Mouse (Mus musculus) kidney, adult 8-10 months (tissue): ENCODE measurements around the gene Sytl2.

ENCODE experiments used
- DNase-seq, 2 experiments: peaks; one replicate each; pipeline ENCODE4 v3.0.0; 2022

Gene Sytl2

DNA sequence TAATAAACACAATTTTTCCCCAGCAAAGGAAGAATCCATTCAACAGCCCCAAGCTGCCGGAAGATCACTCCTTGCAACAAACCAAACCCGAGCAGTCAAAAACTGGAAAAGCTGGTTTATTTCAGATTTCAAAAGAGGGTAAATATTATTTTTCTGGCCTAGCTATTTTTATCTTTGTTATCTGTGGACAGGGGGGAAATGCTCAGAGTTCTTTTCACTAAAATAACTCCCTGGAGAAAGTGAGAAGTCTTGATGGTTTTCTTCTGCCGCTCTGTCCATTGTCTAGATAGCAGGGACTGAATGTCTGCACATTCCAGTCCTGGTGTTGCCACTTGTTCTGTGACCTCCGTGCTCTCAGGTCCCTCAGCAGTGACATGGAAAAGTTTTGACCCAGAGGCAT lies 70.8 kb downstream of the Sytl2 start:
- DNase-seq: peak in 1 of 2 experiments; percentile 13

DNA sequence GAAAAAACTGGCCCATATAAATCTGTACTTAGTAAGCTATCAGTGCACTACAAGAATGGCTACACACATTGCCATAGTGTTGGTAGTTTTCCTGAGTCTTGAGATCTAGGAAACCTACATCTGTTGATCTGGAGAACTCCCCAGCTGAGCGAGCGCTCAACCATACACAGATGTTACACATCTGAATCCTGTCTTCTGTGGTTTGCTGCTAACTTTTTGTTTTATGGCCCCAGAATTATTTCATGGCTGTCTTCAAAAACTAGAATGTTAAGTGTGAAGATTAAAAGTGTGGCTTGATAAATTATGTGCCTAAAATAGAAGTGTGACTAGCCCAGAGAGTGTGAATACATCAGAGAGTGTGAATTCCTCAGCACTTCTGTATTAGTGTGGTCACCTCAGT lies 82.4 kb downstream of the Sytl2 start:
- DNase-seq: no peak

DNA sequence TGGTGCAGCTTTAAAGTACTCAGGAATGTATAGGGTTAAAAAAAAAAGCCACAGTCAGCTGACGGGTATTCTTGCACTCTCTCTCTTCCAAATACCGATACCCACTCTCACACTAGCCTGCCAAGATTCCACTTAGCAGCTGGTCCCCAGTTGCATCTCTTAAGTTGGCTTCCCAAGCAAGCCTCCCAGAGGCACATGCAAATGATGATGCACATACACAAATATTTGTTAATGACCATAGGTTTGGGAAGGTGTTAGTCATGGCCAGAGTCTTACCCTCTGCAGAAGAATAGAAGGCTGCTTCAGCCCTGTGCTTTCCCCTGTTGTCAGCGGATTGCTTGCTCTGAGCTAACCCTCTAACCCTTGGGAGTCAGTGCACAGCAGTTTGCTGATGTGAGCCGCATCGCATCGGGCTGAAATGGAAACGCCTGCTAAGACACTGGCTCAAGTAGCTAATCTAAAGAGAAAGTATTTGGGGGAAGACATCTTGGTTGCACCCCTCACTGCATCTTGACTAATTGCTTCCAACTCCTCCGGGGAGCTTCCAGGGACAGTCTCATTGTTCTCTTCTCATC lies 84.9 kb downstream of the Sytl2 start:
- DNase-seq: no peak

DNA sequence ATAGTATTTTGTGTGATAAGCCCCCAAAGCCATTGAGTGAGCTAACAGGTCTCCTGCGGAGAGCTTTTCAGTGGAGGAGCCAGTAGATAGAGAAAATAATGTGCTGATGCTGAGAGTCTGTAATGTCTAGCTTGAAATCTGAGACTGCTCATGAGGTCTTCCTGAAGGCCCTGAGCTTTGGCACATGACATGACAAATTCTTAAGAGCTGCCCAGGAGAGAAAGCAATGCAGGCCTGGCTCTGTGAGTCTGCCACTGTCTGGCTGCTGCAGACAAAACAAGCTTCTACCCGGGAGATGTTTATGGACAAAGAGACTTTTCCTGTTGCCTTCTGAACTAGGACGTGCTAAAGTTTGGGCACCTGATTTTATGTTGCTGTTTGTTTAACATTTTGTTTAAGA lies 87.7 kb downstream of the Sytl2 start:
- DNase-seq: no peak

DNA sequence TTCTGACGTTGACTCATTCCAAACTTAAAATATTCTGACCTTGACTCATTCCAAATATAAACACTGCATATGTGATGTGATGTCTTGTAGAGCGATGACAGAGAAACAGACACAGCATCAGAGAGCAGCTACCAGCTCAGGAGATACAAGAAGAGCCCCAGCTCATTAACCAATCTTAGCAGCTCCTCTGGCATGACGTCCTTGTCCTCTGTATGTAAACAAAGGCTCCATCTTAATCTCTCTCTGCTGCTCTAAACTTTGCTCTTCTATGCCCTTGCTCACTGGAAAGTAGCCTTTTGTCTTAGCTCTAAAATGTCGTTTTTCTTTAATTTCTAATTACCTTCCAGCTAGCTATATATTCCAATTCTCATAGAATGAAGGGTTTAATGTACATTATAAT lies 93.0 kb downstream of the Sytl2 start:
- no peak for DNase-seq

DNA sequence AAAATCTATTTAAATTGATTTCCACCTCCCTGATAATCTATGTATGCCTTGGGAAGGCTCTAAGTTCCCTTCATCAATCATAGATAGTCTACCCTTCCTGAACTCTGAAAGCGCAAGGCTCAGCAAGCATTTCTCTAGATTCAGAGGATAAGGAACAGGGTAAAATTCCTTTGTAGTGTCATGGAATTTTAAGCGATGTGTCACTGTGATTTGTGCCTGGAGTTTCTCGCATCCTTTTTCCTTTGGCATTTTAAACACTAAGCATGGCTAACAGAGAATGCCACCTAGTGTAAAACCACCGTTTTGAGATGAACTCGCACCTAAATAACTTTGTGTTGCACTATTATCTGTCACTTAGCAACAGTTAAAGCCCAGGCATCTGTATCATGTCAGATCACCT lies 93.9 kb downstream of the Sytl2 start:
- DNase-seq: no peak

DNA sequence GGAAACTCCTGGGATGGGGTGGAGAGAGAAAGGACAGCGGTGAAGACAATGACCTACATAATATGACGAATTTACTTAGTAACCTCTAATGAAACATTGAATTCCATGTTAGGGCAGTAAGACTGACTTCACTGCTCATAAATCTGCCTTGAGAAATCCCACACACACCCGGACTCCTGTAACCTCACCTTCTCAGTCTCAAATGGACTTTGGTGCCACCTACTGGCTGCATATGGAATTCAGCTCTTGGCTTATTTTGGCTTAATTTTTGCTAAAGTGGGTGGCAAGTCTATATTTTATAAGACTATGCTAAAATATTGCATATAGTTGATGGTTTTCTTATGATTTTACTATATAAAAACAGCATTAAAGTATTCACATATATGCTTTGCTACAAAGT lies 107.9 kb downstream of the Sytl2 start:
- peak; percentile 30 to 64 for DNase-seq

DNA sequence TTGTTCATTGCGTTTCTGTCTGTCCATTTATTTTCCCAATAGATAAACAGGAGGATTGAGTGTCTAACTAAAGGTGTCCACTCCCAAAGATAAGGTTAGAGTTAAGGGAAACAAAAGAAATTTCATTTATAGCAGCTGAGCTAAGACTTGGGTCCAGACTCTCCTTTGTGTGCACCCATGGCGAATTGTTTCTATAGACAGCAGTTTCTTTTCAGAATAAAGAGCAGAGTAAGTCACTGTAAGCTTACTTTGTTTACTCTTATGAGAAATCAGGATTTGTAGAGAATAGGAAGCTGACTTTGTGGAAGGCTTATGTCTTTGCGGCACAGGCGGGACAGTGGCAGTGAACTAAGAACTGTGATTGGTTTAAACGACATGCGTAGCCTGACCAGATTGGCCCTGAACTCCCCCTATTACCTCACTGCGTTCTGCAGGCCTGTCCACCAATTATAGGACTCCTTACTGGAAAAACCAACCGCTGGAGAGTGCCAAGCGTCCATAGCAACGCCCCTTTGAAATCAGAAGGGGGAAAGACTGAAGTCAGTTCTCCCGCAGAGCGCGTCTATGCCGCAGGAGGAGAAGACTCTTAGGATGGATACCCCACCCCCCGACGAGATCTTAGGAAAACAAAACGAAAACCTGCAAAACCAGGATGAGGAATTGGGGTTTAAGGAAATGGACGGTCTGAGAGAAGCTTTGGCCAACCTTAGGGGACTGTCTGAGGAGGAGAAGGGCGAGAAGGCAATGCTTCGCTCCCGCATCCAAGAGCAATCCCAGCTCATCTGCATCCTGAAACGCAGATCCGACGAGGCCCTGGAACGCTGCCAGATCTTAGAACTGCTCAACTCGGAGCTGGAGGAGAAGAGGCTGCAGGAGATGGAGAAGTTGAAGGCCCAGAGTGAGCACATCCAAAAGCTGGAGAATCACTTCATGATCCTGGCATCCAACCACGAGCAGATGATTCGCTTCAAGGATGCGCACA lies 124.3 kb downstream of the Sytl2 start, which contains the start of gene Ccdc89:
Ccdc89 (plus strand) TSS at position 558 of the 982 bp plus-strand sequence.
- peak; percentile 83 to 89 for DNase-seq

DNA sequence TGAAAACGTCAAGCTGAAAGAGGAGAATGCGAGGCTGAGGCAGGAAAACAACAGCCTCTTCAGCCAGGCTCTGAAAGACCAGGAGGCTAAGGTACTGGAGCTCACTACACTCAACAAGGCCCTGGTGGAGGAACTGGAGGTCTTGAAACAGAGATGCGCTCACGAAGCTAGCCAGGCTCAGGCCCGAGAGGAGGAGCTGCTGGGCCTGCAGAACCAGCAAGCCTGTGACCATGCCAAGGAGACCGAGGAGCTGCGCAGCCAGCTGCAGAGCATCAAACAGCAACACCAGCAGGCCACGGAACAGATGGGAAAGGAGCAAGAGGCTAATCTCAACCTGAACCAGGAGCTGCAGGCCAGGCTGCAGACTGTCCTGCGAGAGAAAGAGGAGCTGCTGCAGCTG lies 125.0 kb downstream of the Sytl2 start:
- no peak for DNase-seq

DNA sequence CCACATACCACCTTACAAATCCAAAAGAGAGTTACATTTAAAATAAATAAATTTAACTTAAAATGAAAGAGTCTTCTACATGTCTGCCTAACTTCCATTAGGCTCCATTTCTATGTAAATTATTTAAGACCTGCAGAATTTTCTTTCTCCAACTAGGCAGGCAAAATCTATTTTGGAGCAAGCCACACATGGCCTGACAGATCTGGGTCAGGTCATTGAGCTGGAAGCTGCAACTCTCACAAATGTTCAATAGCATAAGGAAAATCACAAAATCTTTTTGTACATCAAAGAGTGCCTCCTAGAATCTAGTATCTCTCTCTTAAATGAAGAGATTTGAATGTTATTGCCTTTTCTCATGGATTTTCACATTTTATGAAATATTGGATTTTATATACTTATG lies 130.2 kb downstream of the Sytl2 start:
- no peak for DNase-seq

DNA sequence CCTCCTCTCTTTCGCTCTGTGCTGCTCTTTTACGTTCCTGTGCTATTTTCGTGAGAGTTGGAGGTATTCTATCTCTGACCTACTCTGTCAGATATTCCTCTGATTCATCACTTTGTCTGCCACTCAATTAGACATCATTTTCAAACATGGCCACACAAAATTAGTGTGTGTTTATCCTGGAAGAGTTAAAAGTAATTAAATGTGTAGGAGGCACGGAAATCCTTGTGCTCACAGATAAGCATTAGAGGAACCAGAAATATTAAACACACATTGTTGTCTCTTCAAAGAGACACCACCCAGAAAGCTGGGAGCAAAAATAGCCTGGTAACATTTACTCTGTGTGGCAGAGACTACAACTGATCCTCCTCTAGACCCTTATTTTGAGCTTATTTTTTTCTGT lies 138.0 kb downstream of the Sytl2 start:
- DNase-seq: no peak

DNA sequence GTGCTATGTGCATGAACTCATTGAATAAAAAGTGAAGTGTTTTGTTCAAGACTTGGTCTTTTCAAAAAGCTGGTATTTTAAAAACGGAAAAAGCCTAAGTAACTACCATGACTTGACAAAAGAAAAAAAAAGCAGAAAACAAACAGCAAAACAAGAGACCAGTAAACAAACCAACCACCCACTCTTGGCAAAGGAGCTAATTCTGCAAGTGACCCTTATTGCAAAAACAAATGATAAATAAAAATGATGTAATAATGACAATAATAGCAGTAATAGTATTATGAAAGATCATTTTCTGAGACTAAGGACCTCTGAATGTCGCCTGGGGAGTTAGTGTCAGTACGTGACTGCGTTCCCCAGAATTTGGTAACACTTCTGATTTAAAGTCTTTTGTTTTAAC lies 140.0 kb downstream of the Sytl2 start:
- peak in 1 of 2 experiments; percentile 15 for DNase-seq

DNA sequence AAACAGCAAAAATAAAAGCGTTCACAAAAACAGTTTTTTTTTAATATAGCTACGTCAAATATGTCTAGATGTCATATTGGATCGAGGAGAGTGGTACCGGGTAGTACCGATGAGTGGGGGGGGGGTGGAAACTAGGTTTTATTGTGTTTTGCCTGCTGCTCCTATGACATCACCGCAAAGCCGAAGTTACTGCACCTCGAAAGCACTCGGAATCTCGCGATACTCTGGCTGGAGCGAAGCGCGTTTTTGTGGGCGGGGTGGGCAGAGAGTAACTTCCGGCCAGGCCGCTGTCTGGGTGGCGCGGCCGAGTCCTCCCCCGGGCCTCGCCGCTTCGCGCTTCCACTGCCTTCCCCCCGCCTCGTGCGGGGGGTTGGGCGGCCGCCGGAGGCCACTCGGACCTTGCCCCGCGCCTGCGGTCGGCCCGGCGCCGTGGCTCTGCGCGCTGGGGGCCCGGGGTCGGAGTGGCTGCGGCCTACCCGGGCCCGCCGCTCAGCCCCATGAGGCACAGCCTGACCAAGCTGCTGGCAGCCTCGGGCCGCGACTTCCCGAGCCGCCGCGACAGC lies 140.5 kb downstream of the Sytl2 start, which contains the start of gene Crebzf:
Crebzf (plus strand) TSS at position 212 of the 563 bp plus-strand sequence.
- peak; percentile 97 to 98 for DNase-seq

DNA sequence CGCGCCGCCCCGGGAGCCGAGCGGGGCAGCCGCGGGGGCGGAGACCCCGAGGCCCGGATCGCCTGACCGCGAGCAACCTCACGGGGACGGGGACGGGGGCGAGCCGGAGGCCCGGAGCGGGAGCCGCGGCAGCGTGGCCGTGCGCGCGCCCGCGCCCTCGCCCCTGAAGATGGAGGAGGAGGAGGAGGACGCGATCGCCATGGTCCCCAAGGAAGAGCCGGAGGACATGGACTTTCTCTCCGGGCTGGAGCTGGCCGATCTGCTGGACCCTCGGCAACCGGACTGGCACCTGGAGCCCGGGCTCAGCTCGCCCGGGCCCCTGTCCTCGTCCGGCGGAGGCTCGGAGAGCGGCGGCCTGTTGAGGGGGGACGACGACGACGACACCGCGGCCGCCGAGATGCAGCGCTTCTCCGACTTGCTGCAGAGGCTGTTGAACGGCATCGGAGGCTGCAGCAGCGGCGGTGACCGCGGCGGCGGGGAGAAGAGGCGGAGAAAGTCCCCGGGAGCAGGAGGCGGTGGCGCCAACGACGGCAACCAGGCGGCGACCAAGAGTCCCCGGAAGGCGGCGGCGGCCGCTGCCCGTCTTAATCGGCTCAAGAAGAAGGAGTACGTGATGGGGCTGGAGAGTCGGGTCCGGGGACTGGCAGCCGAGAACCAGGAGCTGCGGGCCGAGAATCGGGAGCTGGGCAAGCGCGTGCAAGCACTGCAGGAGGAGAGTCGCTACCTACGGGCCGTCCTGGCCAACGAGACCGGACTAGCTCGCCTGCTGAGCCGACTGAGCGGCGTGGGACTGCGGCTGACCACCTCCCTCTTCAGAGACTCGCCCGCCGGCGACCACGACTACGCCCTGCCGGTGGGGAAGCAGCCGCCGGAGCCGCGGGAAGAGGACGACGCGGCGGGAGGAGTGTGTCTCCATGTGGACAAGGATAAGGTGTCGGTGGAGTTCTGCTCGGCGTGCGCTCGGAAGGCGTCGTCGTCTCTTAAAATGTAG lies 141.3 kb downstream of the Sytl2 start:
- peak; percentile 58 to 61 for DNase-seq

DNA sequence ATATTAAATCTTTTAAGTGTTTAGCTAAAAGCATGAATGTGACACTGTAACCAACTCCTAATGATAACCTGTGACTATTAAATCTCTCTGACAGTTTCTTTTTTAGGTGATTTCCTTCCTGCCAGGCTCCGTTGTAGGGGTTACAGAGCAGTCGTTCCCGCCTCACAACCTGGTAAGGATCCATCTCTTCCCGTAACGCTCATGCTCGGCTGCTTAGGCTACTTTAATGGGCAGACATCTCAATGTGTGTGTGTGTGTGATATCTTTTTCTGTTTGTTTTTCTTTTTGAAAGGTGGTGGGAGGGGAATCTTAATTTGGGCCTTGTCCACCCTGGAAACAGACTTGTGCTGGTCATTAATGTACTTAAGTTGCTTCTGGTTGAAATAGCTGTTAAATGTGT lies 142.2 kb downstream of the Sytl2 start:
- DNase-seq: no peak

DNA sequence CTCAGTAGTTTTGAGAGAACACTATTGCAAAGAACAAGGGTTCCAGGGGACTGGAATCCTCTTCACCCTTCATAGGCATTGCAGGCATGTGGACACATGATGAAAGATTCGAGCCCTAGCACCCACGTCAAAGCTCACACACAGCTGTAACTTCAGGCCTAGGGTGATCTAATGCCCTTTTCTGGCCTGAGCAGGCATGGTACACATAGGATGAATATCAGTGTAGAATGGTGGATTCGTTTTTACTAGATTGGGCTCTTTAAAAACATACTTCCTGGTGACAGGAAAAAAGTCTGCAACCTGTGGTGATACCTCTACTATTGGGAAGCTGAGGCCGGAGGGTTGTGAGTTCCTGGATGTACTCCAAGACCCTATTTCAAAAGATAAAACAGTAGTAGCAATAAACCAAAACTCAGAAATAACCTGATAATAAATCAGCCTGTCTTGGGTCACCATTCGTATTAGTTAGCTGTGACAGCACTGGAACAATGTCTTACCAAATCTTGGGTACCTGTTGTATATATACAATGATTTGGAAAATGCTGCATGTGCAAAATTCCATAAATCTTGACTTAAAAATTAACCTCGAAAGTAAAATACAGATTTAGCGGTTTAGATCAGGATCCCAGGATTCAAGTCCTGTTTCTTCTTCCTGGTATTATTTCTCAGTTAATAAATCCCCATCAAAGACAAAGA lies 154.2 kb downstream of the Sytl2 start:
- no peak for DNase-seq

DNA sequence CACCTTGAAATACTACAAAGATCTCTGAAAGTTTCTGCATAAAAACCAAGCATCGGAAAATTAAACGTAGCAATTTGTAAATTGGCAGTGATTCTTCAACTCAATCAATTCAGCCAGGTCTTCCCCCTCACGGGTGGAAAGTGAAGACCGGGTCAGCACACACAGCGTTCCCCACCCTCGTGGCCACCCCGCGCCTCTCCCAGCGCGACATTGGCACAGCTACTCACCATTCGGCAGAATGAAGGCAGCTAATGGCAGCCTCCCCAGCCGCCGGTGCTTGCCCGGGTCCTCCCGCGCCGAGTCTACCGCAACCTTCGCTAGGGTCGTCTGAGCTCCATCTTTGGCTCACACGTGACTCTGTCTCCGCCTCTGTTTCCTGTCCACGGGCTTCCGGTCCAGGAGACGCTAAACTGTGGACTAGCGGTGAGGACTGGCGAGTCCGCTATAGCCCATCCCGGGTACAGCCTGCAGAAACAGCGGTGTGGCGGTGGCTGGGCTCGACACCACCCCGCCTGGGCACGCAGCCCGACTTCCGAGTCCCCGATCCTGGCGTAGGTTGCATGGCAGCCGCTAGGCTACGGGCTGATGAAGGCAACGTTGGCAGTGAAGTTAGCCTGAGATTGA lies 154.9 kb downstream of the Sytl2 start, which contains the start of gene Tmem126a:
Tmem126a (minus strand) TSS at position 385 of the 624 bp plus-strand sequence.
- peak; percentile 86 to 89 for DNase-seq

DNA sequence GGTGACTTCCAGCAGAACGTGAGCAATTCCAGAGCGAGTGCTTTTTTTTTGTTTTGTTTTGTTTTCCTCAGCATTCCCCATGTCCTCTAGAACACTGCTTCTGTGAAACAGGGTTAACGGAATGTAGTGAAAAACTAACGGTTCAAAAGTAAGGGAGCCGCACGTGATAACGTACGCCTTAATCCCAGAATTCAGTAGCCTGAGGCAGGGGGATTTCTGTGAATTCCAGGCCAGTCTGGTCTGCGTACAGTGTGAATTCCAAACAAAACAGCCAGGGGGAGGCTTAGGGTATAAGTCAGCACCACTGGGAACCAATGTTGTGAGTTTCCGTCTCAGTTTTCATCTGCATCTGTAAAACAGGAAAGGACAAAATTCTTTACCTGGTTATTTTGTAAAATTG lies 155.5 kb downstream of the Sytl2 start:
- DNase-seq: no peak
